8 mouse cellular contexts compared by ENCODE assay signal in the genomic region with DNA sequence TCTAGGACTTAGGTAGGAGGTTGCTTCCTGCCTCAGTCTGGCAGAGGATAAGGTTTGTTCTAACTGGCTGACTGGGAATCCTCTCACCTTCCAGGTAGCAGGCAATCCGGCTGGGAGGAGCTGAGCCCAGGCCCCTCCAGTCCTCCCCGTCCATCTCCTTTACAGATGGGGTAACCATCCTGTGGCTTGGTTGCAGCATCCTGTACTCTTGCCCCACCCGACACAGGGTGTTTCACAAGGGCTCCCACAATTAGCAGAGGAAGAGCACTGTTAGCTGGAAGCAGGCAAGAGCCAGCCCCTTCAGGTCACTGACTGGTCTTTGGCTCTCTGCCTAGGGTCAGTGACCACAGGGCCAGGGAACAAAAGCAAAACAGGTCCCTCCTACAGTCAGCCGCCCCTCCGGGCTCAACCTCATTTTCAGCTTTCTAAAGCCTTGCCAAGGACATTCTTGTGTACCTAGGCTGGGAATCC. TPM values are rescaled to one million over a fixed set of nuclear protein-coding genes. Genes with fewer than 3 reads are reported as not detected.
DNase-seq lines count a peak whose midpoint lies in the region; ATAC-seq and TF ChIP-seq lines count a peak whose summit lies in the region.

No protein-coding gene starts in this region.

- H3K4me1 ChIP-seq in forebrain, embryonic 10.5 days, result peaks cover 66% of the 10 kb centered on the region
- peaks cover 6% of the 10 kb centered on the region for H3K4me1 ChIP-seq in forebrain, postnatal 0 days (ENCODE audit: insufficient read depth)
- peaks cover 12% of the 10 kb centered on the region for H3K4me1 ChIP-seq in bone marrow, adult 2 months (ENCODE audit: control insufficient read depth, insufficient read depth, low read length)
- peaks cover 35% of the 10 kb centered on the region for H3K4me1 ChIP-seq in heart, embryonic 16.5 days (ENCODE audit: control insufficient read depth, insufficient read depth, low read length)
- H3K4me1 ChIP-seq in limb, embryonic 10.5 days, result peaks cover 48% of the 10 kb centered on the region

- H3K36me3 ChIP-seq in forebrain, embryonic 10.5 days (replicated peaks), result peaks cover 42% of the 10 kb centered on the region
- H3K36me3 ChIP-seq in forebrain, postnatal 0 days (ENCODE audit: insufficient read depth), result peaks cover 22% of the 10 kb centered on the region
- H3K36me3 ChIP-seq in heart, embryonic 16.5 days (ENCODE audit: control insufficient read depth, insufficient read depth), result peaks cover 8% of the 10 kb centered on the region
- peaks cover 43% of the 10 kb centered on the region for H3K36me3 ChIP-seq in limb, embryonic 10.5 days

- no peak for ATAC-seq in forebrain, postnatal 0 days
- ATAC-seq in heart, embryonic 16.5 days (replicated peaks; ENCODE audit: extremely low read depth, insufficient read depth, low FRiP score), result no peak
- ATAC-seq in megakaryocyte progenitor cell, adult 5-6 weeks (replicated peaks; ENCODE audit: poor library complexity), result peak; percentile 42

- H3K9me3 ChIP-seq in forebrain, embryonic 10.5 days, result no peaks in the 10 kb centered on the region
- no peaks in the 10 kb centered on the region for H3K9me3 ChIP-seq in forebrain, postnatal 0 days (ENCODE audit: low read length)
- no peaks in the 10 kb centered on the region for H3K9me3 ChIP-seq in heart, embryonic 16.5 days (replicated peaks; ENCODE audit: control insufficient read depth, low read length)
- H3K9me3 ChIP-seq in limb, embryonic 10.5 days (replicated peaks), result no peaks in the 10 kb centered on the region

- DNase-seq in forebrain, embryonic 10.5 days (ENCODE audit: extremely low spot score, low spot score), result no peak
- no peak for DNase-seq in forebrain, postnatal 0 days
- DNase-seq in limb, embryonic 10.5 days (ENCODE audit: low spot score), result no peak
- DNase-seq in gastrocnemius, postnatal 10 days, result no peak
- DNase-seq in B cell, adult 2 months, result no peak

- H3K27me3 ChIP-seq in forebrain, embryonic 10.5 days (ENCODE audit: poor library complexity, severe bottlenecking), result no peaks in the 10 kb centered on the region
- no peaks in the 10 kb centered on the region for H3K27me3 ChIP-seq in forebrain, postnatal 0 days (ENCODE audit: insufficient read depth, low read length)
- H3K27me3 ChIP-seq in heart, embryonic 16.5 days (ENCODE audit: control insufficient read depth, insufficient read depth, low read length), result no peaks in the 10 kb centered on the region
- H3K27me3 ChIP-seq in limb, embryonic 10.5 days (ENCODE audit: low read depth, poor library complexity, severe bottlenecking), result no peaks in the 10 kb centered on the region

- H3K4me3 ChIP-seq in forebrain, embryonic 10.5 days, result peak overlapping the region; percentile 96
- H3K4me3 ChIP-seq in forebrain, postnatal 0 days (ENCODE audit: low read depth, low read length), result no peak overlapping the region
- peak overlapping the region; percentile 86 for H3K4me3 ChIP-seq in bone marrow, adult 2 months (replicated peaks; ENCODE audit: control insufficient read depth, low read depth, low read length)
- H3K4me3 ChIP-seq in heart, embryonic 16.5 days (ENCODE audit: low read length), result no peak overlapping the region
- H3K4me3 ChIP-seq in limb, embryonic 10.5 days, result peak overlapping the region; percentile 18

- no peak for TF ChIP-seq CTCF in forebrain, postnatal 0 days (IDR thresholded peaks at IDR 0.05; ENCODE audit: low read depth)
- TF ChIP-seq CTCF in bone marrow, adult 2 months (IDR thresholded peaks at IDR 0.05; ENCODE audit: control insufficient read depth, insufficient read depth, low read length), result no peak

- H3K27ac ChIP-seq in forebrain, embryonic 10.5 days, result peak overlapping the region; percentile 62
- no peak overlapping the region; the same call in 1 of the 2 replicates for H3K27ac ChIP-seq in forebrain, postnatal 0 days (ENCODE audit: low read depth, low read length)
- H3K27ac ChIP-seq in bone marrow, adult 2 months (ENCODE audit: control insufficient read depth, insufficient read depth, low read depth, low read length, poor library complexity), result peak overlapping the region; percentile 94
- peak overlapping the region; percentile 52 for H3K27ac ChIP-seq in heart, embryonic 16.5 days (ENCODE audit: low read length)
- peak overlapping the region; percentile 66 for H3K27ac ChIP-seq in limb, embryonic 10.5 days

- no peak overlapping the region for H3K9ac ChIP-seq in forebrain, postnatal 0 days
- peak overlapping the region; percentile 54 for H3K9ac ChIP-seq in heart, embryonic 16.5 days (ENCODE audit: low read length)

- 40% methylated on average over 5 of the region's 5 CpGs for WGBS in forebrain, embryonic 10.5 days
- 30% methylated on average over 5 of the region's 5 CpGs for WGBS in forebrain, postnatal 0 days
- WGBS in bone marrow, adult 2 months, result 7% methylated on average over 5 of the region's 5 CpGs
- WGBS in heart, embryonic 16.5 days, result 38% methylated on average over 5 of the region's 5 CpGs
- WGBS in limb, embryonic 10.5 days, result 64% methylated on average over 5 of the region's 5 CpGs

- TF ChIP-seq POLR2A in bone marrow, adult 2 months (IDR thresholded peaks at IDR 0.05; ENCODE audit: borderline replicate concordance, control insufficient read depth, low read depth, low read length), result no peak

- no peak overlapping the region for H3K4me2 ChIP-seq in forebrain, postnatal 0 days (ENCODE audit: low read depth)
- peak overlapping the region; percentile 34 for H3K4me2 ChIP-seq in heart, embryonic 16.5 days (ENCODE audit: low read depth, low read length)

RNA-seq across cellular contexts. Expression of a gene that starts 3.0 kb away (rescaled TPM):
- 20.2 and 22.7 TPM in 2 replicates for polyA plus RNA-seq in forebrain, embryonic 10.5 days (2016; fragmentation: Nextera tagmentation; extraction: Ambion mirVana)
- 37.5 and 40.1 TPM in 2 replicates for total RNA-seq in forebrain, postnatal 0 days (2014; rRNA removed)
- 24.6 and 39.7 TPM in 2 replicates for polyA plus RNA-seq in forebrain, postnatal 0 days (2015; fragmentation: Nextera tagmentation; extraction: Ambion mirVana)
- polyA plus RNA-seq in bone marrow, adult 2 months (2011; ENCODE audit: insufficient read depth, insufficient read length, low replicate concordance, missing spikeins), result 61.7 and 86.9 TPM in 2 replicates
- polyA plus RNA-seq in heart, embryonic 16.5 days (2015; fragmentation: Nextera tagmentation; extraction: Ambion mirVana), result 14.7 and 19.1 TPM in 2 replicates
- polyA plus RNA-seq in limb, embryonic 10.5 days (2016; fragmentation: Nextera tagmentation; extraction: Ambion mirVana), result 25.9 and 28.1 TPM in 2 replicates
- 15.0 and 16.4 TPM in 2 replicates for total RNA-seq in megakaryocyte progenitor cell, adult 5-6 weeks (2015)
- total RNA-seq in megakaryocyte progenitor cell, adult 5-6 weeks (2017), result 24.2 and 29.5 TPM in 2 replicates
- 10 to 100 TPM; 27.6 to 39.6 TPM for total RNA-seq in gastrocnemius, postnatal 10 days (2021)

RNA-seq across cellular contexts. Expression of a gene that starts 5.4 kb away (rescaled TPM):
- 30.1 and 32.8 TPM in 2 replicates for polyA plus RNA-seq in forebrain, embryonic 10.5 days (2016; fragmentation: Nextera tagmentation; extraction: Ambion mirVana)
- total RNA-seq in forebrain, postnatal 0 days (2014; rRNA removed), result 48.7 and 51.8 TPM in 2 replicates
- polyA plus RNA-seq in forebrain, postnatal 0 days (2015; fragmentation: Nextera tagmentation; extraction: Ambion mirVana), result 37.4 and 40.7 TPM in 2 replicates
- polyA plus RNA-seq in bone marrow, adult 2 months (2011; ENCODE audit: insufficient read depth, insufficient read length, low replicate concordance, missing spikeins), result 67.9 and 138 TPM in 2 replicates
- polyA plus RNA-seq in heart, embryonic 16.5 days (2015; fragmentation: Nextera tagmentation; extraction: Ambion mirVana), result 21.1 and 28.1 TPM in 2 replicates
- polyA plus RNA-seq in limb, embryonic 10.5 days (2016; fragmentation: Nextera tagmentation; extraction: Ambion mirVana), result 27.2 and 28.8 TPM in 2 replicates
- total RNA-seq in megakaryocyte progenitor cell, adult 5-6 weeks (2015), result 22.9 and 24.2 TPM in 2 replicates
- total RNA-seq in megakaryocyte progenitor cell, adult 5-6 weeks (2017), result 60.4 and 63.4 TPM in 2 replicates
- 1 to 10 TPM; 6.5 to 9.2 TPM for total RNA-seq in gastrocnemius, postnatal 10 days (2021)

RNA-seq across cellular contexts. Expression of a gene that starts 12.7 kb away (rescaled TPM):
- 145 and 148 TPM in 2 replicates for polyA plus RNA-seq in forebrain, embryonic 10.5 days (2016; fragmentation: Nextera tagmentation; extraction: Ambion mirVana)
- total RNA-seq in forebrain, postnatal 0 days (2014; rRNA removed), result 102 and 129 TPM in 2 replicates
- polyA plus RNA-seq in forebrain, postnatal 0 days (2015; fragmentation: Nextera tagmentation; extraction: Ambion mirVana), result 107 and 117 TPM in 2 replicates
- polyA plus RNA-seq in bone marrow, adult 2 months (2011; ENCODE audit: insufficient read depth, insufficient read length, low replicate concordance, missing spikeins), result 45.4 and 46.8 TPM in 2 replicates
- polyA plus RNA-seq in heart, embryonic 16.5 days (2015; fragmentation: Nextera tagmentation; extraction: Ambion mirVana), result 109 and 117 TPM in 2 replicates
- 161 and 169 TPM in 2 replicates for polyA plus RNA-seq in limb, embryonic 10.5 days (2016; fragmentation: Nextera tagmentation; extraction: Ambion mirVana)
- total RNA-seq in megakaryocyte progenitor cell, adult 5-6 weeks (2015), result 15.9 and 20.2 TPM in 2 replicates
- 23.8 and 24.5 TPM in 2 replicates for total RNA-seq in megakaryocyte progenitor cell, adult 5-6 weeks (2017)
- 10 to 100 TPM; 29.7 to 30.9 TPM for total RNA-seq in gastrocnemius, postnatal 10 days (2021)

RNA-seq across cellular contexts. Expression of a gene that starts 13.1 kb away (rescaled TPM):
- 37.5 and 40.5 TPM in 2 replicates for polyA plus RNA-seq in forebrain, embryonic 10.5 days (2016; fragmentation: Nextera tagmentation; extraction: Ambion mirVana)
- 8.7 and 13.8 TPM in 2 replicates for total RNA-seq in forebrain, postnatal 0 days (2014; rRNA removed)
- polyA plus RNA-seq in forebrain, postnatal 0 days (2015; fragmentation: Nextera tagmentation; extraction: Ambion mirVana), result 19.5 and 23.0 TPM in 2 replicates
- 2.3 TPM in 1 of 2 replicates, not detected in the other for polyA plus RNA-seq in bone marrow, adult 2 months (2011; ENCODE audit: insufficient read depth, insufficient read length, low replicate concordance, missing spikeins)
- 15.2 and 18.5 TPM in 2 replicates for polyA plus RNA-seq in heart, embryonic 16.5 days (2015; fragmentation: Nextera tagmentation; extraction: Ambion mirVana)
- polyA plus RNA-seq in limb, embryonic 10.5 days (2016; fragmentation: Nextera tagmentation; extraction: Ambion mirVana), result 40.6 TPM in 2 replicates
- total RNA-seq in megakaryocyte progenitor cell, adult 5-6 weeks (2015), result 9.8 and 10.3 TPM in 2 replicates
- 5.1 and 6.2 TPM in 2 replicates for total RNA-seq in megakaryocyte progenitor cell, adult 5-6 weeks (2017)
- 10 to 100 TPM; 15.1 to 18.1 TPM for total RNA-seq in gastrocnemius, postnatal 10 days (2021)

RNA-seq across cellular contexts. Expression of a gene that starts 17.5 kb away (rescaled TPM):
- polyA plus RNA-seq in forebrain, embryonic 10.5 days (2016; fragmentation: Nextera tagmentation; extraction: Ambion mirVana), result not detected in 2 replicates
- total RNA-seq in forebrain, postnatal 0 days (2014; rRNA removed), result 1.1 and 3.2 TPM in 2 replicates
- 1.3 and 1.5 TPM in 2 replicates for polyA plus RNA-seq in forebrain, postnatal 0 days (2015; fragmentation: Nextera tagmentation; extraction: Ambion mirVana)
- 6.7 TPM in 1 of 2 replicates, not detected in the other for polyA plus RNA-seq in bone marrow, adult 2 months (2011; ENCODE audit: insufficient read depth, insufficient read length, low replicate concordance, missing spikeins)
- 17.0 and 19.5 TPM in 2 replicates for polyA plus RNA-seq in heart, embryonic 16.5 days (2015; fragmentation: Nextera tagmentation; extraction: Ambion mirVana)
- polyA plus RNA-seq in limb, embryonic 10.5 days (2016; fragmentation: Nextera tagmentation; extraction: Ambion mirVana), result not detected in 2 replicates
- 1.3 and 1.5 TPM in 2 replicates for total RNA-seq in megakaryocyte progenitor cell, adult 5-6 weeks (2015)
- total RNA-seq in megakaryocyte progenitor cell, adult 5-6 weeks (2017), result 4.0 TPM in 1 of 2 replicates, not detected in the other
- 10 to 100 TPM; 89.2 to 92.0 TPM for total RNA-seq in gastrocnemius, postnatal 10 days (2021)

Comparison
In these comparisons a context has a peak if more than half of its experiments do, and no peak if none do; other contexts are left out.
1. H3K4me3 ChIP-seq: peak in forebrain, embryonic 10.5 days (single experiment), bone marrow, adult 2 months (single experiment) and limb, embryonic 10.5 days (single experiment); none in forebrain, postnatal 0 days (single experiment) and heart, embryonic 16.5 days (single experiment).